Mouse (Mus musculus) brain, adult 2 months (tissue): ENCODE results near the gene Wdr26.

Source experiments
- DNase-seq: peaks from one replicate; pipeline ENCODE4 v3.0.0; 2011; ENCODE audit warnings: low read depth, low spot score

Gene Wdr26

DNA sequence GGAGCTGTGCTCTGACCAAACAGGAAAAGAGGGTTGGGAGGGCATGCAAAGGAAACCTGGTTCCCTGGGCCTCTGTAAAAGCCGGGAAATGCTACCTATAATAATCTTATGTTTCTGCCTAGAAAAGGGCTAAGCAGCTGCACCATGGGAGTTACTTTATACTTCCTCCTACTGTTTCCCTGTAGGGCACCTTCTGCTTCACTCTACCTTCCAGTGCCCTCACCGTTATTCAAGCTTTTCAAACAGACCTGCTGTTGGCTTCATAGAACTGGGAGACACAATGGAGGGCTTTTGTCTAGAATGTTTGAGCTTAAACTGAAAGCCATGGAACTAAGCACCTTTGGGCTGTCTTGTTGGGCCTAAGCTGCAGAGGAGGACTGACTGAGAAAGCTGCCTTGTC lies 44.0 kb downstream of the Wdr26 start:
- no peak for DNase-seq

DNA sequence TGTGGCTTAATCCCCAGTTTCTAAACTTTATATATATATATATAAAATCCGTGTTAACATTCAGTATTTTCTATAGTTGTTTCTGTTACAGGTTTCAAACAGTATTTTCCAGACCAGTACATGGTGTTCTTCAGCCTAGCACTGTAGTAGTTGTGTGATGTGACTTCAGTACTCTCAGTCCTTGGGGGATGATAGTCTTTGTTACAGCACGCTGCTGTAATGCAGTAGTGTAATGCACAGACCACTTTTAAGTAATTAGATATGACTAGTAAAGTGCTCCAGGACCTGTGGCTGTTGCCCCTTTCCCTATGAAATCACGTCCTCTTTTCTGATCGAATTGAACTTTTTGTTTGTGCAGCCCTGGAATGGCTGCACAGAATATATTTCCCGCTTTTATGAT lies 60.3 kb downstream of the Wdr26 start:
- DNase-seq = no peak

DNA sequence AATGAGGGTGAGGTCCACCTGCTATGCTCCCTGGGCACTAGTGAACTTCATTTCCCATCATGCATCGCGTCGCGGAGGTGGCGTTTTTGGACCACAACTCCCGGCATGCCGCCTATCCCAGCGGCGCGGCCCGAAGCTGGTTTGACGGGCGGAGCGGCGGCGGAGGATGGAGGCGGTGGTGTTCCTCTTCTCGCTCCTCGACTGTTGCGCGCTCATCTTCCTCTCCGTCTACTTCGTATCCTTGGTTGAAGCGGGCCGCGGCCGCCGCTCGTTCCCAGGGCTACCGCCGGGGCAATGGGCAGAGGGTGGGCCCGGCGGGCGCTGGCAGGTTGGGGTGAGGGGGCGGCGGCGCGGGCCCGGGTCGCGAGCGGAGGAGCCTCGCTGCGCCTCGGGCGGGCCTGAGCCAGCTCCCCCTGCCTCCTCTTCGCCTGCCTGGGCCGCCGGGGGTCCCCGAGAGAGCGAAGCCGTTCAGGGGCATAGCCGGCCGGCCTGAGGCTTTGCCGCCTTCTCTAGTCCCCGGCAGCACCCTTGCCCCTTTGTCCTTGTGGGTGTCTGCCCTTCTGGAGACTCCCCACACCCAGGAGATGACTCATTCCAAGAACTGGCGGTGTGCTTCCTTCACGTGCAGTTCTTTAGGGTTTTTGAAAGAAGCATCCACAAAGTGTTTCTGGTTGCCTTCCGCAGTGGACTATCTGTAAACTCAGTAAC lies 60.8 kb downstream of the Wdr26 start:
- DNase-seq = peak; percentile 96

DNA sequence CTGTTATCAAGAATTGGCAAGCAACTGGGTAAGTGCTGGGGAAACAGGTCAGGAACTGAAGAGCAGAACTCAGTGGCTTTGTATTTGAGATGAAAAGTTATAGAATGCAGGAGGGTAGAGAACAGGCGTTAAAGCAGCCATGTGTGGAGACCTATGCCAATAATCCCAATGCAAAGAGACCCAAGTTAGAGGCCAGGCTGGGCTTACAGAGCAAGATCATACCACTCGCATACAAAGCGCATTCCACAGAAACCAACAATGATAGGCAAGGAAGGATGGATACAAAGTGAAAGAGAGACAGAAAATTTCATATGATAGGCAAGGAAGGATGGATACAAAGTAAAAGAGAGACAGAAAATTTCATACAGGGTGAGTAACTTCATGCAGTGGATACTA lies 61.4 kb downstream of the Wdr26 start:
- no peak for DNase-seq

DNA sequence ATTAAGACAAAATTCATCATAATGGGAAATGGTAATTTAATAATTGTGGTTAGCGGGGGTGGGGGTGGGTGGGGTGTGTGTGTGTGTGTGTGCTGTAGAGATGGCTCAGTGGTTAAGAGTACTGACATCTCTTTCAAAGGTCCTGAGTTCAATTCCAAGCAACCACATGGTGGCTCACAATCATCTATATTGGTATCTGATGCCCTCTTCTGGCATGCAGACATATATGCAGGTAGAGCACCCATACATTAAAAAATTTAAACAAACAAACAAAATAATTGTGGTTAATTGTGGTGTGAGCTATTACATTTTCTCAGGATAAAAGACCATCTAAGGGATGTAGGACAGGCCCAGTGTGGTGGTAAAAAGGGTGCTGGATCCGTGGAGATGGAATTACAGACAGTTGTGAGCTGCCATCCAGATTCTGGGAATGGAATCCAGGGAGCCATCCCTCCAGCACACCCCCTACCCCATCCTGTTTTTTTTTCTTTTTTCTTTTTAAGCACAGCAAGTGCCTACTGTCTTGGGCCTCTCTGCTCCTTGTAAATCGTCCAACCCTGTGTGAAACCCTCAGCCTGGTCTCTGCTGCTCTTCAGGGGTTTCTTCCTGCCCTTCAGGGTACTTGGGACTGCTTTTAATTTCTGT lies 62.3 kb downstream of the Wdr26 start:
- no peak for DNase-seq

DNA sequence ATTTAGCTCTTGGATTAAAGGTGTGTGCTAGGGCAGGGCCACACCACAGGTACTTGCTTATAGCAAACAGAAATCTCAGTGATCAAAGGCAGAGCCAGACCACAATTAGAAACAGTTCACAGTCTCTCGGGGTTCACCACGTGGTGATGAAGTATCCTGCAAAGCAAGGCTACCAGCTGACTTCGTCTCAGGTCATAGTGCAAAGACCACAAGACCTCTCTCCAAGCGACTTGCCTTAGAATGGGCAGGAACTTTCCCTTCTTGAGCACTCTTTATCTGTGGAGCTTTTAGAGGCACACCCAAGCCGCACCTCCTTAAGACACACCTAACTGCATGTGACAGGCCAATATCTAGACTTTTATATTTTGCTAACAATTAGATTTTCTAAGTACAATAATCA lies 63.3 kb downstream of the Wdr26 start:
- no peak for DNase-seq

DNA sequence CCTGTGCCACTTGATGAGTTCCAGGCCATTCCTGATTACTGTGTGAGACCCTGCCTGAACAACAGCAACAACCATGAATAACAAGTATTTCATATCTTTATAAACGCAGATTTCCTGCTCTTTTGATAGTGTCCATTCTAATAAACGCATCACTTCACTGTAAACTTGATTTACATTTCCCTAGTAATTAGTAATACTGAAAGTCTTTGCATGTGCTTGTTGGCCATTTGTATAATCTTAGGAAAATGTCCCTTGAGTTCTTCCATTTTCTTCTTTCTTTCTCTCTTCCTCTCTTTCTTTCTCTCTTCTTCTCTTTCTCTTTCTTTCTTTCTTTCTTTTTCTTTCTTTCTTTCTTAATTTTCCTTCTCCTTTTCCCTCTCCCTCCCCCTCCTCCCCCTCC lies 65.6 kb downstream of the Wdr26 start:
- no peak for DNase-seq

DNA sequence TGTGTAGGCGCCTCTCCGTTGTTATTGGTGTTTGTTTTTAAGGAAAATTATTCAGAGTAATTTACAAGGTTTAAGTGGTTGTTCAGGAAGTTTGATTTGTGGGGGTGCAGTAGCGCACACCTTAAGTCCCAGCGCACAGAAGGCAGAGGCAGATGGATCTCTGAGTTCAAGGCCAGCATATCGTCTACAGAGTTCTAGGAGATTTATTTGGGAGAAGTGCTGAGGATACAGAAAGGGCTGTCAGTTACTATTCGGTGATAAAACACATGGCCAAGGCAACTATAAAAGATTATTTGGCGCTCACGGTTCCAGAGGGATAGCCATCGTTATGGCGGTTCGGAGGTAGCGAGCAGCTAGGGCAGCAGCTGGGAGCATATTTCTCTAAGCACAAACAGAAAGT lies 66.8 kb downstream of the Wdr26 start:
- DNase-seq = no peak

DNA sequence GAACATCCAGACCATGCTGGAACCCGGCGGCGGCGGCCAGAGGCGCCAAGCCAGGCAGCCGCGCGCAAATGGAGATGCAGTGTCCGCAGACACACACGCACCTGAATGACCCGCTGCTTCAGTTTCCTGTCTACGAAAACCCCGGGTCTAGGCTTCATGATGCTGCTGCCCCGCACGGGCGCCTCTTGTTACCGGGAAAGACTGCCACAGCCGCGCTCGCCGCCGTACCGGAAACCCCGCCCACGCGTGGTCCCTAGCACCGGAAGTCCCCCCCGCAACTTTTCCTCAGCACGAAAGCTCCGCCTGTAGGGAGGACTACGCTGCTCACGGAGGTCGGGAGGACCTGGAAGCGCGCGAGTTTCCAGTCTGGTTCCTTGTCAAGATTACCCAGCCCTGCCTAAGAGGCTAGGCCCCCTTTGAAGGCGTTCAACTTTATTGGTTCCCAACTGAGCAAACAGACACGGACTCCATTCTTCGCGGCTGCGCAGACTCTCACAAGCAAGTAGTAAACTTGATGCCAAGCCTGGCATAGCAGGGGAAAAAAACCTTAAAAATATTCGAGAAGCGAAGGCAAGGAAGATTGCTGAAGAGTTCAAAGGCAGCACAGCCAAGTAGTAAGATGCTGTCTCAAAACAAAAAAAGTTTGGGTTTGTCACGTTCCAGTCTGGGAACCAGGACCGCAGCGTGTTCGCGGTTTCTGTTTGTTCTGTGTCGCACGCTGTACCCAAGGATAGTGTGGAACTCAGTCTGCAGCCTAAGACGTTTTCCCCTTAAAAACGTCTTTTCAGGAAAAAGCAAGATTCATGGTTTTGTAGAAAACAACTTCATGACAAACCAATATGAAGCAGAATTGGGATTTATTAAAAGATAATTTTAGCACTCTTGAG lies 67.6 kb downstream of the Wdr26 start, which contains the start of the genes Nvl and Cnih4:
Gene Nvl (minus strand): TSS at position 255 of the 887 bp plus-strand sequence.
Gene Cnih4 (plus strand): TSS at position 744 of the 887 bp plus-strand sequence.
- DNase-seq = peak; percentile 99

DNA sequence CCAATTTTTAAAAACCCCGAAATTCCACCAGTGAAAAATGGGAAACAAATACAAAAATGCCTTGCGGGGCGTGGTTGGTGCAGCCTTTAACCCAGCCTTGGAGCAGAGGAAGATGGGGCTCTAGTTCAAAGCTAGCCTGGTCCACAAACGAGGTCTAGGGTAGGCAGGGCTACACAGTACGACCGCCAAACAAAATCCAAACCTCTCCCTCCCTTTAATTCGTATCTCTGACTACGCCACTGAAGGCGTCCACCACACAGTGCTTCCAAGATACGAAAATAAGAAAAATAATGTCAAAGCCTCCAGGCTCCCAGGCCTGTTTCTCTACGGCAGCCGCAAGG lies 68.2 kb downstream of the Wdr26 start:
- no peak for DNase-seq

DNA sequence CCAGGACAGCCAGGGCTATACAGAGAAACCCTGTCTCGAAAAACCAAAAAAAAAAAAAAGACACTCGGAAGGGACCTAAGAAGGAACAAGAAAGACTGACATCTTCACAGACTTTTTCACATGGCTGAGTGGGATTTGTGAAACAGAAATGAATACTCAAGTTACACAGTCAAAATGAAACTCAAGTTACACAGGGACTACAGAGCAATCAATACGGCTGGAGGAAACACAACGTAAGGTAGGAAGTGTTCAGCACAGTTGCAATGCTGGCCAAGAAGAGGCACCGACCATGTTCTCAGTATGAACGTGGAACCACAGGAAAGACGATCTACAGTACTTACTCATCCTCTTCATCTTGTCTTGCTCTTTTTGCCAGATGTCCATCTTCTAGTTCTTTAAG lies 73.1 kb downstream of the Wdr26 start:
- DNase-seq = no peak

DNA sequence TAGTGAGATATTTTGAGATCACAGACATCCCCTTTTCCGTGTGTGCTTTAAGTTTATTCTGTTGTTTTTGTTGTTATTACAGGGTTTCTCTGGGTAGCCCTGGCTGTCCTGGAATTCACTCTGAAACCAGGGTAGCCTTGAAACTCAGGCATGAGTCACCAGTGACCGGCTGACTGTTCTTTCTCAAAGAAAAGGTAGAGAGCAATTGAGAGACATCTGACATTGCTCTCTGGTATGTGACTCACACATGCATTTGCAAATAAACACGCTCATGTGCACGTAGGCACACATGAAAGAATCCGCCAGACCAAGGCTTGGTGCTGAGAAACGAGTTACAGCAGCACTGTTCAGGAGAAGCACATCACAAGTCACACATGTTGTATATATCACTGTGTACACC lies 79.9 kb downstream of the Wdr26 start:
- peak; percentile 10 for DNase-seq

DNA sequence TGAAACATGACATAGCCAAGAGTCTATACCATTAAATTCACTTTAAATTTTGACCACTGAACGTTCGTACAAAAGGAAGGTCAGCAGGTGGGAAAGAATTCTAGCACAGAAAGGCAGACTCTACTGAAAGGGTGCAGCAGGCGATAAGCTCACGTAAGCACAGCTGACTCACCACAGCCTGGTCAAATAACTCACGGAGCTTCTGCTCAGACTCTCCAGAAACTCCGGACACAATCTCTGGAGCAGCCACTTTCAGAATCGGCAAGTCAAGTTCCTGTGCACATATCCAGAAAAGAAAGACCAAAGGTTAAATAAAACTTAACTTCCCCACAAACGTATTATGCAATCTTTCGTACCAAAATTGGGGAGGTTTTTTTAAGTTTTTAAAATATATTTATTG lies 85.0 kb downstream of the Wdr26 start:
- no peak for DNase-seq

DNA sequence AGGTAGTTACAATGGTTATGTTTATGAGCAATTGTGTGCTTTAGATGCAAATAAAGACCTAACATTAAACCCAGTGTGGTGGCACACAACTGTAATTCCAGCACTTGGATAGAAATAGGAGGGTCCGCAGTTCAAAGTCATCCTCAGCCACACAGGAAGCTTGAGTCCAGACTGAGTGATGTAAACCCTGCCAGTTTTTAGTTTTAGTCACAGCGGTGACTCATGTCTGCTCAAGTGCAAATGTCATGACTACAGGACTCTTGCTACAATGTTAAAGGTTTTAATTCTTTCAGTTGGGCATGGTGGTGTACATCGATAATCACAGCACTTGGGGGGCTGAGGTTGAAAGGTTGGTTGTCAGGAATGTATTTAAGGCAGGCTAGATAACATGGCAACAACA lies 85.9 kb downstream of the Wdr26 start:
- no peak for DNase-seq

DNA sequence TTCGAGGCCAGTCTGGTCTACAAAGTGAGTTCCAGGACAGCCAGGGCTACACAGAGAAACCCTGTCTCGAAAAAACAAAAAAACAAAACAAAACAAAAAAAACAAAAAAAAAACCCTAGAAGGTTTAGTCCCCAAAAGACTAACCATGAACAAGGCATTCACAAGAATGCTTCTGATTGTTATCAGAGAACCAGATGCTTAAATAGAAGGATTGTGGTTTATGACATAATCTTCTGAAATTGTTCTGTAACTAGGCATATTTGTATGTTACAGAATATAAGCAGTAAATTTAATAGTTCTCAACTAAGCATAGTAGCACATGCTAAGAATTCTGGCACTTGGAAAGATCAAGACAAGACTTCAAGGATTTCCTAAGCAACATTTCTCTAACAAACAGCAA lies 87.7 kb downstream of the Wdr26 start:
- no peak for DNase-seq
